Mouse (Mus musculus) ZHBTc4 (cell line): ENCODE data around the gene Phf24.
"Not testable (repeated sequence)": the region's sequence is repeated elsewhere in the genome, so short reads cannot be mapped to it uniquely, and the experiment has no call there.

Experiments
- DNase-seq: peaks from one replicate; pipeline ENCODE4 v3.0.0-alpha.2; 2011; ENCODE audit warnings: low read depth, low spot score

The Phf24 gene

DNA sequence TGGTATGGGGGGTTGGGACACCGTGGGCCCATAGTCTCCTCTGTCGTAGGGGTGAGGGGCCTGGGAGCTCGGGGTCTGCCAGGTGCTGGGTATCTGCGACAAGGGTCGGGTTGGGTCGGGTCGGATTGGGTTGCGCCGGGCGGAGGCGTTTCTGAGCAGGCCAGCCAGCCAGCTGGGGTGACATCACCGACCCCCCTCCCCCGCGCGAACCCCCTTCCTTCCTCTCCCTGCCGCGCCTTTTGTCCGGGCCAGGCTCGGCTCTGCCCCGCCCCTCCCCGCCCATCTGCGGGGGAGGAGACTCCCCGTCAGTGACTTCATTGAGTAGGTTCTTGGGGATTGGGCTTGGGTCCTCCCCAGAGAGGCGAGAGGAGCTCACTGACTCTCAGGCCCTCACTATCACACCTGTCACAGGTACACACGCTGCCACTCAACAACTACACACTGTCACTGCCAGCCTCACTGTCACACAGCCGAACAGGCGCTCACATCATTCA, 33.7 kb downstream of the Phf24 start:
- peak; percentile 92 for DNase-seq

DNA sequence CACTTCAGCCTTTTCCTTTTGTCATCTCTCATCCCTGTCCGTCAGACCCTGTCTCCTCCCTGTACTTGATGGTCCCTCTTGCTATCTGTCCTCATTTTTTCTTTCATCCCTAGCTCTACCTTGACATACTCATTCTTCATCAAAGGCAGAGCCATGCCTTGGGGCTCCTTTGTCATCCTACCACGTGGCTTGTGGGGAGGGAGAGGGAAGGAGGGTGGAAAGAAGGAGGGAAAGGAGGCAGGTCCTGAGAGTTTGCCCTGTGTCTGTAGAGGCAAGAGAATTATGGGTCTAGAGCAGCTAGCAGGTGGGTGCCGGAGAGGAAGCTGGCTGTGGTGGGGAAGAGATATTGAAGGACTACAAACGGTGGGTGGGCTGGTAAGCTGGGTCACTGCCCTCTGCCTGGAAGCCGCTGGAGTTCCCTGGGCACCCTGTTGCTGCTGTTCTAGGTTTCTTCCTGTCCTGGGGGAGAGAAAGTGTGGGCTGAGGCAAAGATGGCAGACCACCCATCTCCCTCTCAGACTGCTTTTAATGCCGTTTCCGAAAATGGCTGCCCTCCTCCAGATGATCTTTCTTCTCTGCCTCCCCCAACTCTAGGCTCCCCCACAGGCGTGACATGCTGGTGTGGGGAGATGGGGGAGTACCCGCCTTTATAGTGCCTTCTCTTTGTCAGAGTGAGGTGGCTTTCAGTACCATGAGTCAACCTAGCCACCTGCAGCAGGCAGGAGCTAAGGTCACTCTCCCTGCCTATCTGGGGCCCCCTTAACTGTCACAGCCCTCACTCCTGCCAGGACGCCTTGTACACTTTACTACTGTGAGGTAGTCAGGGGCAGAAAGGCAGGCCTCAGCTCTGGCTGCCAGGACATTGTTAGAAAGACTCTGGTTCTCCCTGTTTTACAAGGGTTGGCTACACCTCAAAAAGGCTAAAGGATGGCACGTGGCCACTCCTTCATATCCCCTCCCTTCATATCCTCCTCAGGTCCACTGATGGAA, 35.0 kb downstream of the Phf24 start:
- no peak for DNase-seq

DNA sequence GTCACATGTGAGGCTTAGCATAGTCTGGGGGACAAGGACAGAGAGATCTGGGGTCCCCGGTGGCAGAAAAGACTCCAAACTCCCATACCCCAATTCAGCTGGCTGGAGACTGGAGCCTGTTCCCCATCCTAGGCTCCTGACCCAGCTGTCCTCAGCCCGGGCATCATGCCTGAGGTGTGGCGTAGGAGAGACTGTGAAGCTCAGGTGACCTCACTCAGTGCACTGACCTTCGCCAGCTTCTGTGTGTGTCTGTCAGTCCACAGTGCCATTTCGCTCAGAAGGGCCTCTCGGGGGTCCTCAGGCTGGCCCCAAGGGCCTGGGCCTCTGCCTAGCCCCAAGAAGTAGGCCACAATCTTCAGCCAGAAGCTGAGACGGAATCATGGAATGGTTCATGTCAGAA, 36.1 kb downstream of the Phf24 start:
- DNase-seq: no peak

DNA sequence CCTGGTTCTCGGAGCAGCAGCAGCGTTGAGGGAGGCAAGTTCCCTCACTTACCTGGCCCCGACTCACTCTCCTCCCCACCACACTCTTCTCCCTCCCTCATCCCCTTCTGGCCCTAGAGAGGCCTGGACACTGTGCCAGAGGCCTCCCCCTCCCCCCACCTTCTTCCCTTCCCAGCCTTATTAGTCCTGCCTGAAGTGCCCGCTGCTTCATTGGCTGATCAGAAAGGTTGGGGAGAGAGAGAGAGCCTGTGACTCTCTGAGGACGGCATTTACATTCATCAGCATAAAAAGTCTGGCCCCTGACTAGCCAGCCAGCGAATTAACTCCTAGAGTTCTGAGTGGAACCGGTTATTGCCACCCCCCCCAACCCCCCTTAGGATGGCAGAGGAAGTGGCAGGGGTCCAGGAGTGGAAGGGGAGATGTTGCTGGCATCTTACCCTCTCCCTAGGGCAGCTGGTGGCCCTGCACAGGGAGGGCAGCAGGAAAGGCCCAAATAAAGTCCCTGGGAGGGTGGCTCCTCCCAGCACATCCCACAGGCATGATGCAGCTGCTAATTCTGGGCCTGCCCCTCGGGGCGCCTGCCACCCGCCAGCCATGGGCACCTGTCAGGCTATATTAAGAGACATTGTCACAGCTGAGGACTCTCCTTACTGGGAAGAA, 37.1 kb downstream of the Phf24 start:
- DNase-seq: no peak

DNA sequence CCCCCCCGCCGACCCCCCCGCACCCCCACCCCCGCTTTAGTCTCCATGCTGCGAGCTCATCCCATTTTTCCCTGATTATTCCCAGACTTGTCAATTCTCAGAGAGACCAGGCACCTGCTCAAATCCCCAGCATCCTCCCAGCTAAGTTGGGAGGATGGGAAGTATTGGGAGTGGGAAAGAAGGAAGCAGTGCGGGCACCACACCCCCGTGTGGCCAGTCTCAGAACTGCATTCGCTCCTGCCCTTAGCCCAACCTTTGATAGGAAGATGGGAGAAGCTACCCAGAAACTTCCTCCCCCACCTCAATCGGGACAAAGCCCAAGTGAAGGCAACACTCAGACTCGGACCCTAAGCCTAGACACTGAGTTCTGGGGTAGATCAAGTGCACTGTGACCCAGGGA, 37.8 kb downstream of the Phf24 start:
- DNase-seq: peak; percentile 86

DNA sequence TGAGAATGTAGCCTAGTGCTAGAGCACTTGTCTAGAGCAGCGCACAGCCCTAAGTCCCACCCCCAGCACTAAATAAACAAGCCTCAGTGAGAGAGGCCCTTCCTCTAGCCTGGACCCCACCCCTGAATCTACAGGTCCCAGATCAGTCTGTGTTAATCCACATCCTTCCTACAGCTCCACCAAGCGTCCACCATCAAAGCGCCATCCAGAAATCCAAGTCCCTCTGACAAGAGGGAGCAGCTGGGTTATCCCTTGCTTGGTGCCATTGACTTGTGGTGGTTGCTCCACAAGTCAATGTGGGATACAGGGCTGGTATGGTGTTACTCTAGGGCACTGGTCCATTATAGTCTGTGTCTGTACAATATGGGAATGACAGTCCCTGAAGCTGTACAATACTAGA, 38.7 kb downstream of the Phf24 start:
- DNase-seq: peak; percentile 17

DNA sequence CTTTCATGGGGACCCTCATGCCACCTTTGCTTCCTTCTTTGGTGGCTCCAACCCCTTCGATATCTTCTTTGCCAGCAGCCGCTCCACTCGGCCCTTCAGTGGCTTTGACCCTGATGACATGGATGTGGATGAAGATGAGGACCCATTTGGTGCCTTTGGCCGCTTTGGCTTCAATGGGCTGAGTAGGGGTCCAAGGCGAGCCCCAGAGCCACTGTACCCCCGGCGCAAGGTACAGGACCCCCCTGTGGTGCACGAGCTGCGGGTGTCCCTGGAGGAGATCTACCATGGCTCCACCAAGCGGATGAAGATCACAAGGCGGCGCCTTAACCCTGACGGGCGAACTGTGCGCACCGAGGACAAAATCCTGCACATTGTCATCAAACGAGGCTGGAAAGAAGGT, 40.1 kb downstream of the Phf24 start:
- no peak for DNase-seq

DNA sequence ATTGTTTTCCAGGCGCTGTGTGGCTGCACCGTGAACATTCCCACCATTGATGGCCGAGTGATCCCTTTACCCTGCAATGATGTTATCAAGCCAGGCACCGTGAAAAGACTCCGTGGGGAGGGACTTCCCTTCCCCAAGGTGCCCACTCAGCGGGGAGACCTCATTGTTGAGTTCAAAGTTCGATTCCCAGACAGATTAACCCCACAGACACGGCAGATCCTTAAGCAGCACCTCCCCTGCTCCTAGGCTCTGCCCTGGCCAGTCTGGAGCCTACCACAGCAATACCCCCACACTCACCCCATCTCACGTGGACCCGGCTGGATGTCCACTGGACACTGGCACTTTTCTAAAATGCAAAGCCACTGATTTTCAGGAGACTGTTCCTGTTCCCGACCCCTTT, 40.8 kb downstream of the Phf24 start:
- no peak for DNase-seq

DNA sequence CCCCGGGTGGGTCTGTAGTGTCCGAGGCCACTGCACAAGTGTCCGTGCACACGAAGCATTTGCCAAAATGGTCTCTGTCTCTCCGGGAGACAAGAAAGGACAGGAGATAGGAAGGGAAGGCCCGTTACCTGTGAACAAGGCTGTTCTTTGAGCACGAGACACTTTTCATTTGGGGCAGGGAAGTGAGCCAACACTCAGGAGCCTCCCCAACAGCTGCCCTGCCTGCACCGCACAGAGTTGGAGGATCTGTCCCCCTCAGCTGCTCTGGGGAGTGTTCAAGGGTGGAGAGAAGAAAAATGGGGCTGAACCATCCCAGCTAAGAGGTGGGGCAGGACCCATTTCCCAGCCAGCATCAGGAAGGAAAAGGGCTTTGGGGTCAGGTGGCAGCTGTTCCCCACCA, 41.5 kb downstream of the Phf24 start:
- DNase-seq: no peak

DNA sequence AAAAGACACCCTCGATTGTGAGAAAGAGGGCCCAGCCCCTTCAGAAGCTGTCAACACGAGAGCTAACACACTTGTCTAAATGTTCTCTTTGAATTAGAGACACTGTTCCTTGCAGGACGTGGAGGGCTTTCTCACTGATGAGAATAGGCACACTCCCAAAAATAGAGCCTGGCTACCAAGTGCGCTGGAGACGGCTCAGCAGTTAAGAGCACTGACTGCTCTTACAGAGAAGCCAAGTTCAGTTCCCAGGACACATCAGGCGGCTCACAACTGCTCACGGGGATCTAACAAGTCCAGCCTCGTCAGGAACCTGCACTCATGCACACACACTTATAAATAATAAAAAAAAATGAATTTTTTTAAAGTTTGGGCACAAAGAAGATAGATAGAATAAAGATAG, 42.5 kb downstream of the Phf24 start:
- no peak for DNase-seq

DNA sequence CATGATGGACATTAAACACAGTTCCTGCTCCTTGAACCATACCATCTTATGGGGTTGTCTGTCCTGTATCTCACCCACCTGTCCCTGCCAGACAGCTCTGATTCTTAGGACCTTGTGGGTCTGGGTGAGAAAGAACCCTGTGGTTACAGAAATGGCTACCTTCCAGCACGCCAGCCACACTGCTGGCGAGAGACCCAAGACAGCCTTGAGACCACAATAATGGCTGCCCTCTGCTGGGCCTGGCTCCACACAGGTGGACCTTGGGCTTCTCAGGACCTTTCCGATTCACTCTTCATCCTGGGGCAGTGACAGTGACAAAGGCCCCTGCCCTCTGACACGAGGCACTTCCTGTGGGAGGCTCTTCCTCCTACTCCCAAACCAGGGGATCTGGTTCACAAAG, 42.9 kb downstream of the Phf24 start:
- DNase-seq: no peak

DNA sequence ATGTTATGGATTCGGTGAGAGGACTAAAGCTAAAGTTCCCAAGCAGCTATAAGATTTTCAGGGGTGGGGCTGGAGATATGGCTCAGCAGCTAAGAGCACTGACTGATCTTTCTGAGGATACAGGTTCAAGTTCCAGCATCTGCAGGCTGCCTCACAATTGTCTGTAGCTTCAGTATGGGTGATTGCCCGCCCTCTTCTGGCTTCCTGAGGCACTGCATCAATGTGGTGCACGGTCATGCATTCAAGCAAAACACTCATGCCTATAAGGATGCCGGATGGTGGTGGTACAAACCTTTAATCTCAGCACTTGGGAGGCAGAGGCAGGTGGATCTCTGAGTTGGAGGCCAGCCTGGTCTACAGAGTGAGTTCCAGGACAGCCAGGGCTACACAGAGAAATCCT, 45.1 kb downstream of the Phf24 start:
- DNase-seq: peak; percentile 84

DNA sequence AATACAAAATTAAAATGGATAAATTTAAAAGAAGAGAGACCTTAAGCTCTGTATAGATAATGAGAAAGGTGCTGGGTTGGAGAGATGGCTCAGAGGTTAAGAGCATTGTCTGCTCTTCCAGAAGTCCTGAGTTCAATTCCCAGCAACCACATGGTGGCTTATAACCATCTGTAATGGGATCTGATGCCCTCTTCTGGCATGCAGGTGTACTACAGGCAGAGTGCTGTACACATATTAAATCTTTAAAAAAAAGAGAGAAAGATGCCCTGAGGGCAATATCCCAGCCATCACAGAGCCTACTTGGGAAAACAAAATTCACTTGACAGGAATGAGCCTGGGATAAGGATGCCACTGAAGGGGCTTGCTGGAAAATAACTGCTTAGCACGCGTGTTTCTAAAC, 47.0 kb downstream of the Phf24 start:
- peak; percentile 48 for DNase-seq

DNA sequence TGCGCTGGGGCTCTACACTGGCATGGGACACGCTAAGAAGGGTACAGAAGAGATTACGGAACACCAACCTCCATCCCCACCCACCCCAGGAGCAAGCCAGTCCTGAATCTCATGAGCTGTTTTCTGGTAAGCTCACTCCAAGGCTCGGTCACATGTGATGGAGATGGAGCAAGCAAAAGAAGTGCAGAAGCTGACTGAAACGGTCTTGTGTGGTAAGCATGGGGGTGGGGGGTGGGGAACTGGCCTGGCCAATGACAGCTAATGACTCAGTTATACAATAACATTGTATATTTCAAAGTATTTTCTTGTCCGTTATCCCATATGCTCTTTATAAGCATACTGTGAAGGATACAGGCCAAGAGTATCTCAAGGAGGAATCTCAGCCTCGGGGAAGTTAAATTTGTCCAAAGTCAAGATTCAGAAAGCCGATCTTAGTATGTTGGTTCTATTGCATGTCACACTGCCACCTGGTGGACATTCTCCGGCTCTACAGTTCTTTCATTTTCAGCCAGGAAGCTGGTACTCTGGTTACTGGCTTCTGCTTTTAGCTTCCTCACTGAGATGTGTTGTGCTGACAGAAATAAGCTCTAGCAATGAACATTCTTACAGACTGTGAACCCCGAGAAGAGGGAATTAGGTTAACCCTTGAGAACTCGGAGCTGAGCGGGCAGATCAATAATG, 48.7 kb downstream of the Phf24 start:
- DNase-seq: peak; percentile 77

DNA sequence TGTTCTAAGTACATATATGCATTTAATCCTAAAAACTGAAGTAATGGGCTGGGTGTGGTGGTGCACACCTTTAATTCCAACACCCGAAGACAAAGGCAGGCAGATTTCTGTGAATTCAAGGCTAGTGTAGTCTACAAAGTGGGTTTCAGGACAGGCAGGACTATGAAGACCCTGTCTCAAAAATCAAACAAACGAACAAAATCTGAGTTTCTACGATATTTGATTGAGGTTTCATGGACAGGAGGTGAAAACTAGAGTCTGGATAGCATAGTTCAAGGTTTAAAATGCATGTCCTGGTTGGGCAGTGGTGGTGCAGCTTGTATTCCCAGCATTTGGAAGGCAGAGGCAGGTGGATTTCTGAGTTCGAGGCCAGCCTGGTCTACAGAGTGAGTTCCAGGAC, 52.8 kb downstream of the Phf24 start, which contains the start of gene 1700022I11Rik:
Gene 1700022I11Rik (plus strand): TSS at position 301 of the 400 bp plus-strand sequence.
- DNase-seq: no peak

DNA sequence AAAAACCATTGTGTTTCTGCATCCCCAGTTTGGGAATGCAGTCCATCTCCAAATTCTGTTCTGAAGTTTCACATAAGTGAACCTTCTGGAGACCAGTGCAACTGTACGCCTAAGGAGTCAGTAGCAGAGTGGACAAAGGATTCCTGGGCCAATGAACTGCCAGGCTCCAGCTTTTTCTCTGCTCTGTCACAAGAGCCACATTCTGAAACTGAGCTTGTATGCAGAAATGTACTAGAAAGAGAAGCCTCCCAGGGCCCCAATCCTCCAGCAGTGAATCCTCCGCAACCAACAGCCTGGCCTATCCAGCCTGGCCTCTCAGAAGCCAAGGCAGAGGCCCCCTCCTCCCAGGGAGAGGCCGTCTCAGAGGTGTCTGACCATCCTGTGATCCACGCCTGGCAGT, 56.5 kb downstream of the Phf24 start:
- no peak for DNase-seq

DNA sequence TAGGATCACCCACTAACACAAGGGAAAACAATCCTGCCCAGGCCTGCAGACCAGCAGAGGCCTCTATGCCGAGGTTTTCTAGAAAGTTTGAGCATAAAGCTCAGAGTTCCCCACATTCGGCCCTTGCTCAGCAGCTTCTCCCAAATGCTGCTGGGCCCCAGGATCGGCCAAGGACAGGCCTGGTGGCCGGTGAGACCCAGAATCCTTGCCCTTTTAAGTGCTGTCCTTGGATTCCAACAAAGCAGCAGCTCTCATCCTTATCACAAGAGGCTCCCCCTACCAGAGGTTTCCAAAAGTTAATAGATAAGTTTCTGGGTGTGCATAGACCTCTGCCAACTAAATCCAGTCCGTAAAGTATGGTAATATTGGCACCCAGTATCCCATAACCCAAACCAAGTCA, 57.4 kb downstream of the Phf24 start:
- no peak for DNase-seq

DNA sequence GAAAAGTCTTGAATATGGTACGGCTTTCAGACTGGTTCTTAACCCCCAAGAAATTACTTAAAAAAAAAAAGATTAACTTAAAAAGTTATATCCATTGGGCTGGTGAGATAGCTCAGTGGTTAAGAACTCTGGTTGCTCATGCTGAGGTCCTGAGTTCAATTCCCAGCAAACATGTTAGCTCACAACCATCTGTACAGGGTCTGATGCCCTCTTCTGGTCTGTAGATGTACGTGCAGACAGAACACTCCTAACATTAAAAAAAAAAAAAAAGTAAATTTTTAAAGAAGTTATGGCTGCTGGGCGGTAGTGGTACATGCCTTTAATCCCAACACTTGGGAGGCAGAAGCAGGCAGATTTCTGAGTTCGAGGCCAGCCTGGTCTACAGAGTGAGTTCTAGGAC, 61.6 kb downstream of the Phf24 start:
- peak; percentile 51 for DNase-seq

DNA sequence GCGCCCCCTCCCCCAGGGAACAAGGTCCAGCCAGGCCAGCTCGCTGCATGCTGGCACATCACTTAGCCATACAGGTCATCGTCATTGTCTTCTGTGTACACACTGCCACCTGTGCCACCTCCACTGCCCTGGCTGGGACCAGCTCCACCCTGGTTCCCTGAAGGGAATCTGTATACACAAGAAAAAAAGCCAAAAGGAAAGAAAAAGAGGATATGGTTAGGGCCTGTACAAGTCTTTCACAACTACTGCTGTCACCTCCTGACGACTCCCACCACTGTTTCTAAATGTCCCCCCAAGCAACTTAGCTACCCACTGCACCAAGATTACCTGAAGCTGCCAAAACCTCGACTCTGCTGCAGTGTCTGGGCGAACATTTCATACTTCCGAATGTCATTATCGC, 64.0 kb downstream of the Phf24 start:
- not testable (repeated sequence) for DNase-seq

DNA sequence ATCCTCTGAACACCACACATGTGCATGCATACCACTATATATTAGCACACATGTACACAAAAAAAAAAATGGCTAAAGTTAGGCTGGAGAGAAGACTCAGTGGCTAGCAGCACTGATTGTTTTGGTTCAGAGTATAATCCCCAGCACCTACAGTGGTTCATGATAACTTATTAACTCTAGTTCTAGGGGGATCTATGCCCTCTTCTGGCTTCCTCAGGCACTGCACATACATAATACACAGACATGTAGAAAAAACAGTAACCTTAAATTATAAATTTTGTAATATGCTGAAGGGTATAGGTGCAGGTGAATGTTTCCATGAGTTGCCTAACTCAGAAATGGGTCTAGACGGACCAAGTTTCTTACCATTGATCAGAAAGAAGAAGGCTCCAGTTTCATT, 71.8 kb downstream of the Phf24 start:
- no peak for DNase-seq
